Mouse (Mus musculus): Measurements from ENCODE around the gene Fyn.
A peak's percentile ranks its signal among the peaks of the same experiment; 100 is the strongest.

Fyn gene

GRCm38 (mm10) chr10:39563552-39564223 lies 195.0 kb downstream of the Fyn start:
- DNase-seq (ENCODE audit: low spot score in 2 of 2): no peak

GRCm38 (mm10) chr10:39566901-39567300 lies 198.2 kb downstream of the Fyn start:
- DNase-seq (ENCODE audit: low spot score in 2 of 2): no peak

GRCm38 (mm10) chr10:39568991-39569390 lies 200.3 kb downstream of the Fyn start:
- DNase-seq (ENCODE audit: low spot score in 2 of 2): no peak

- DNase-seq (ENCODE audit: low spot score in 2 of 2): no peak
Observed at GRCm38 (mm10) chr10:39571011-39571410, 202.4 kb downstream of the Fyn start.

GRCm38 (mm10) chr10:39572050-39572671 lies 203.5 kb downstream of the Fyn start:
- DNase-seq (ENCODE audit: low spot score in 2 of 2): no peak

- peak; percentile 63 to 75 for DNase-seq (ENCODE audit: low spot score in 2 of 2)
Observed at GRCm38 (mm10) chr10:39572672-39573051, 204.0 kb downstream of the Fyn start.

- no peak for DNase-seq (ENCODE audit: low spot score in 2 of 2)
Observed at GRCm38 (mm10) chr10:39576466-39576865, 207.8 kb downstream of the Fyn start.

GRCm38 (mm10) chr10:39580477-39580876 lies 211.8 kb downstream of the Fyn start:
- DNase-seq (ENCODE audit: low spot score in 2 of 2): no peak

GRCm38 (mm10) chr10:39582385-39582784 lies 213.7 kb downstream of the Fyn start:
- no peak for DNase-seq (ENCODE audit: low spot score in 2 of 2)

GRCm38 (mm10) chr10:39583718-39584117 lies 215.1 kb downstream of the Fyn start:
- DNase-seq (ENCODE audit: low spot score in 2 of 2): peak; percentile 33 to 39

- DNase-seq (ENCODE audit: low spot score in 2 of 2): no peak
Observed at GRCm38 (mm10) chr10:39587290-39587925, 218.8 kb downstream of the Fyn start.

- no peak for DNase-seq (ENCODE audit: low spot score in 2 of 2)
Observed at GRCm38 (mm10) chr10:39587973-39588746, 219.5 kb downstream of the Fyn start.

GRCm38 (mm10) chr10:39589765-39590546 lies 221.3 kb downstream of the Fyn start:
- DNase-seq (ENCODE audit: low spot score in 2 of 2): no peak

- DNase-seq (ENCODE audit: low spot score in 2 of 2): no peak
Observed at GRCm38 (mm10) chr10:39590629-39591028, 222.0 kb downstream of the Fyn start.

GRCm38 (mm10) chr10:39592501-39592900 lies 223.8 kb downstream of the Fyn start:
- no peak for DNase-seq (ENCODE audit: low spot score in 2 of 2)

- no peak for DNase-seq (ENCODE audit: low spot score in 2 of 2)
Observed at GRCm38 (mm10) chr10:39594716-39595115, 226.1 kb downstream of the Fyn start.

GRCm38 (mm10) chr10:39595862-39596261 lies 227.2 kb downstream of the Fyn start:
- no peak for DNase-seq (ENCODE audit: low spot score in 2 of 2)

GRCm38 (mm10) chr10:39597116-39597791 lies 228.6 kb downstream of the Fyn start:
- DNase-seq (ENCODE audit: low spot score in 2 of 2): no peak

- DNase-seq (ENCODE audit: low spot score in 2 of 2): no peak
Observed at GRCm38 (mm10) chr10:39597792-39598183, 229.1 kb downstream of the Fyn start.

- DNase-seq (ENCODE audit: low spot score in 2 of 2): no peak
Observed at GRCm38 (mm10) chr10:39599601-39600000, 230.9 kb downstream of the Fyn start.

GRCm38 (mm10) chr10:39600115-39600514 lies 231.5 kb downstream of the Fyn start:
- DNase-seq (ENCODE audit: low spot score in 2 of 2): no peak
